Mouse (Mus musculus) cerebellum, adult (tissue): ENCODE measurements around the gene Senp3.
"Not testable (repeated sequence)": the region's sequence is repeated elsewhere in the genome, so short reads cannot be mapped to it uniquely, and the experiment has no call there.

Source experiments
- ATAC-seq: cut with Nextera tagmentation; 2 replicates; pipeline ENCODE4 v1.9.2; 2017; ENCODE audit warnings: mild to moderate bottlenecking, moderate library complexity, mixed read lengths; ENCODE audit not compliant: insufficient number of reproducible peaks, low FRiP score, low TSS enrichment

Senp3 gene

GRCm38 (mm10) chr11:69681314-69682208, at the start of gene Senp3:
Gene Senp3 (minus strand): TSS chr11:69682084.
- peak; percentile 85; the same call in 1 of the 2 replicates for ATAC-seq

GRCm38 (mm10) chr11:69731408-69731807, 49.5 kb upstream of the Senp3 start:
- not testable (repeated sequence) for ATAC-seq

DNA sequence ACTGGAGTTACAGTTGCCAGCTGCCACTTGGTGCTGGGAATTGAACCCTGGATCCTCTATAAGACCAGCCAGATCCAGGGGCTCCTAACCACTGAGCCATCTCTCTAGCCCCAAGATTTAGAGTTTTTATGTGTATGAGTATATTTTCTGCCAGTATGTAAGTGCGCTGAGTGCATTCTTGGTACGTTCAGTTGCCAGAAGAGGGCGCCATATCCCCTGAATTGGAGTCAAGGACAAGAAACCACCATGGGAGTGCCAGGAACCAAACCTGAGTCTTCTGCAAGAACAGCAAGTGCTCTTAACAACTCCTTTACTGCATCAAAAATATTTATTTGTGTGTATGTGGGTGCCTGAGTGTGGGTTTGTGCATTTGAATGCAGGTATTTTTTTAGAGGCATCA, 47.2 kb upstream of the Senp3 start:
- no peak for ATAC-seq

DNA sequence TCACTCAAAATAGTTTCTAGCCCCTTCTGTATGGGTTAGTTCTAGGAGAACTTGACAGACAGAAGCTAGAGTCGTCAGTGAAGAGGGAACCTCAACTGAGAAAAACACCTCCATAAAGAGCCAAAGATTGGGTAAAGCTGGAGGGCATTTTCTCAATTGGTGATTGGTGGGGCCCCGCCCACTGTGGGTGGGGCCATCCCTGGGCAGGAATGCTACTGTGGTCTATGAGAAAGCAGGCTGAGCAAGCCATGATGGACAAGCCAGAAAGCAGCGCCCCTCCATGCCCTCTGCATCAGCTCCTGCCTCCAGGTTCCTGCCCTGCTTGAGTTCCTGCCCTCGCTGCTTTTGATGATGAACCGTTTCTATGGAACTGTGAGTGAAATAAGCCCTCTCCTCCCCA, 44.1 kb upstream of the Senp3 start:
- no peak for ATAC-seq

DNA sequence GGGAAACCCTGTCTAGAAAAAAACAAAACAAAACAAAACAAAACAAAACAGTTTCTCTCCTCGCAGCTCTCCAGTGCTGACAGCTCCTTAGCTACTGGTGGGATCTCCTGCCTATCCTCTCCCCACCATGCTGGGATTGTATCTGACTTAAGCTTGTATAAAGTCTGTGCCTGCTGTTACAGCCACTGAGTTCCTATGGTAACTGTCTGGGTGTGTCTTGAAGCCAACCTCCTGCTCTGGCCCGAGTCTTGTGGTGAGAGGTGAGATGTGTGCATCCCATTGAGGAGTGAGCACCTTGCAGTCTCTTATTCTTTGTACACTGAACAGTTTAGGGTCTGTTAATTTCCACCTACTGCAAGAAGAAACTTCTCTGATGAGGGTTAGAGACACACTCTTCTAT, 41.2 kb upstream of the Senp3 start:
- ATAC-seq, result no peak

GRCm38 (mm10) chr11:69720852-69721251, 39.0 kb upstream of the Senp3 start:
- no peak for ATAC-seq

GRCm38 (mm10) chr11:69719423-69719822, 37.5 kb upstream of the Senp3 start:
- ATAC-seq, result no peak

DNA sequence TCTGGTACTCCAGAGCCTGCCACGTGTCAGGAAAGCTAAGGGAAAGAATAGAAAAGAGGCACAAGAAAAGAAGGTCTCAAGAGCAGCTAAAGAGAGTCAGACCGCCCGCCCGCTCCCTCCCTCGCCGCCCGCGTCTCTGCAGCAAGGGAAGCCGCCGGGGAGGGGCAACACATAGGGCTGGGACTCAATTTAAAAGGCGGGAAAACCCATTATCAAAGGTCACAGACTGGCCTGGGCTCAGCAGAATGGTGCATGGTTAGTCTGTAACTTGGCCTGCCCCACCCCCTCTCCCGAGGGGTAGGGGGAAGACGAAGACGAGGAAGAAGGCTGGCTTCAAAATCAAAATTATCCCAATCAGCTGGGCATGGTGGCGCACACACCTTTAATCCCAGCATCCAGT, 36.8 kb upstream of the Senp3 start:
- ATAC-seq, result no peak

DNA sequence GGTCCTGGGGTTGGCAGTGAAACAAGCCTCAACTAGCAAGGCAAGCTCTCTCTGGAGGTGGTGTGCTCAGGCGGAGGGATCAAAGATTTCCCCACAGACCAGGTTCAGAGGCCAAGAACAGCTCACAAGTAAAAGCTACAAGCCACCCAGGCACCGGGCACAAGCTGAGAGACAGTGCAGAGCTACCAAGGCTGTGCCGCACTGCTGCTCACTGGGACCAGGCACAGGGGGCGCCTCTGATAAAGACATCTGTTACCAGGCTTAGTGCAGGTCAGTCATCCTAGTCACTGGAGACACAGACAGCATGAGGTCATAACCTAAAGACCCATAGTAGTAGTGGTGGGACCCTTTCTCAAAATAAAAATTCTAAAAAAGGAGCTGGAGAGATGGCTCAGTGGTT, 35.1 kb upstream of the Senp3 start:
- no peak for ATAC-seq

GRCm38 (mm10) chr11:69715929-69716328, 34.0 kb upstream of the Senp3 start:
- ATAC-seq, result no peak

- no peak for ATAC-seq
Observed at GRCm38 (mm10) chr11:69715482-69715881, 33.6 kb upstream of the Senp3 start.

- ATAC-seq, result no peak
Observed at GRCm38 (mm10) chr11:69714636-69715329, 32.9 kb upstream of the Senp3 start.

- no peak for ATAC-seq
Observed at GRCm38 (mm10) chr11:69712954-69713672, 31.2 kb upstream of the Senp3 start.

- no peak for ATAC-seq
Observed at GRCm38 (mm10) chr11:69711082-69711481, 29.2 kb upstream of the Senp3 start.

DNA sequence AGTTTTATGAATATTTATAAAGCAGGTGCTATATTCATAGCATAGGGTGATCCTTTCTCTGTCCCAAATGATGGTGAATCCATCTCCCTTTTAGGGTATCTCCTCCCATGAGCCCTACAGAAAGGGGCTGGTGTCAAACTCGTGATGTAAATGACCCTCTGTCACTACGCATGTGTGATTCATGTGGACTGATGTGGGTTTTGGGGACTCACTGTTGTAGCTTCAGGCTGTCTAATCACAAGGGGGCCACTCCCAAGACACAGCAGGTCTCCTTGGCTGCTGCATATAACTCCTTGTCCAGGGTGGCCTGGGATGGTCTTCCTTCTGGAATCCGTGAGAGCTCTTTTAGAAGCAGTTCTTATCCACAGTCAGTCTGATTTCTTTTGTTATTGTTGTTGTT, 28.6 kb upstream of the Senp3 start:
- no peak for ATAC-seq

DNA sequence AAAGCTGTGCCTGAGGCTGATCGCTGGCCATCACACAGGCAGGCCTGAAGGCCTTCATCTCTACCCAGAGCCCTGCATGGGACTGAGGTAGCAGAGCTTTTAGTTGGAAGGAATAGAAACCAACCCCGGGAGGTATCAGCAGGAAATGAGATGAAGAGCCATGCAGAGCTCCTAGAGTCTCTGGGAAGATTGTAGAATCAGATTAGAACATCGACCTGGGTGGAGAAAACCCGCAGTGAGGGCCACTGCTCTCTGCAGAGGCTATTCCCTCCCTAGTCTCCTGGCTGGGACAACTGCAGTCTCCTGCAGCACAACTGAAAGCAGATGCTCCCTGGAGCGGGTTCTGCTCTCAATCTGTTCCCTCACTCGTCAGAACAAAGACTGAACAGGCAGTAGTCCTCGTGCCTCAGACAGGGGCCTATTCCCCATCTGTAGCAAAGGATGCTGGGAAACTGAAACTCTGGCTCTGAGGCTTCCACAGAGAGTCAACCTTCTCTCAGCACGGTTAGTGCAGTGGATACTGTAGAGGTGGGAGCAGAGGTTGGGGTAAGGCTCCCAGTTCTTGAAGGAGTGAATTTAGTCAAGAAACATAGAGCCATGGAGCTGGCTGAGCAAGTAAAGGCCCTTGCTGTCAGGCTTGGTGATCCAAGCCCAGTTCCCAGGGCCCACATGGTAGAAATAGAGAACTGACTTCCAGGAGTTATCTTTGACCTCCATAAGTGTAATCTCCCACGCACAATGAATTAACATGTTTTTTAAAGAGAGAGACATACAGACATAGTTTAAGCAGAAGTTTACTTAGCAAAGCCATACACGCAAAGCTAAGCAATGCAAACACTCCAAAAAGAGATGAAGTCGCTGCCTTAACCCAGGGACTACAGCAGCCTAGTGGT, 27.9 kb upstream of the Senp3 start:
- no peak for ATAC-seq

DNA sequence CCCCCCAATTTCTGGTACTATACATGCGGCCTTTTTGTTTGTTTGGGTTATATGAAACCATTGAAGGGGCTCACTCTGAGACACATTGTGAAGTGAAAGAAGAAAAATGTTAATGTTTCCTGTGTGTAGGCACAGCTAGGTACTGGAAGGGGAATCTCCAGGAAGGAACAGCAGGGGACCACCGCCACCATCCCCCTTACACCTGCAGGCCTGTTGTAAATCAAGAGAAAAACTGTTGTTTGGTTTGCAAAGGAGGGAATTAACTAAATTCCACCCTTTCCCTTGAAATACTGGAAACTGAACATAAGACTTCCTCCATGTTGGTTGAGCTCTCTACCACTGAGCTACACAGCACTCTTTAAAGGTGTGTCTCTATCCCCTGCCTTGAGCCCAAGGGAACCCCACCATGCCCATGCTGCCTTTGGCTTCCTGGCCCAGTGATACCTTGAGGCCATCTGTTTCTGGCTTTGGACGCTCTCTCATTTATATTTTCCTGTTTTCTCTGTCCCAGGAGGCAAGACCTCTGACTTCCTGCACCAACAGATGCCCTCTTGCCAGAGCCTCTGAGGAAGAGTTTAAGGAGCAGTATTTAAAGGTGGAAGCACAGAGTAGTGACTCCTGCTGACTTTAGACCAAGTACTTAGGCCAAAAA, 26.9 kb upstream of the Senp3 start:
- no peak for ATAC-seq

- ATAC-seq, result no peak
Observed at GRCm38 (mm10) chr11:69707873-69708381, 26.0 kb upstream of the Senp3 start.

DNA sequence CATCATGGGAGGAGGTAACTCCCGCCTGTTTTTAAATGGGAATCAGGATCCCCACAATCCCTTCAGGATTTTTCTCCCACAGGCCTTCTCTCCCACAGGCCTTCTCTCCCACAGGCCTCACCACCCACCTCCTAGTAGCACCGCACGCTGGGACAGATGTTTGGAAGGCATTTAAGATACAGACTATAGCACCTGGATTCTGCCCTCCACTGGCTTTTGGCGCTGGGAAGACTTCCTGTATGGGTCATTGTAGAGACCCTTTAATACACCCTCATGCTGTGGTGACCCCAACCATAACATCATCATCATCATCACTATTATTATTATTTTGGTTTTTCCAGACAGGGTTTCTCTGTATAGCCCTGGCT, 25.6 kb upstream of the Senp3 start:
- no peak for ATAC-seq
